Mouse (Mus musculus): Measurements from ENCODE around the gene Cdkl2.

DNA sequence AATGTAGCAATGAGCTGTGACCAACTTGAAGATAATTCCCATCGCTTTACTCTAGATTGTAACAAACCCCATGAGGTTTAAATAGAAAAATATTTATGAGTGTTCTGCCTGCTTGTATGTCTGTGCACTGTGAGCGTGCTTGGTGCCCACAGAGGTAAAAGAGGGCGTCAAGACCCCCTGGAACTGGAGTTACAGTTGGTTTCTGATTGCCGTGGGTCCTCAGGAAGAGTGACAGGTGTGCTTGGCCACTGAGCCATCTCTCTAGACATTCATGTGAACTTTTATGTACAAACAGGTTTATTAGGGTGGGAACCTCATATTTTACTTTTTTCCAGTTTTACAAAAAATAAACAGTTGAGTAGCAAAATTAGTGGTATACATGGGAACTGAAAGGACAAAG is at the start of gene Cdkl2:
- no peak for TF ChIP-seq CTCF (IDR thresholded peaks at IDR 0.05; ENCODE audit: low read depth)
- TF ChIP-seq EP300 (IDR thresholded peaks at IDR 0.05; ENCODE audit: low read depth) = no peak
